Mouse (Mus musculus): Measurements from ENCODE around the gene Mab21l1.

The Mab21l1 gene

GRCm38 (mm10) chr3:55816638-55817375, 34.5 kb downstream of the Mab21l1 start:
- DNase-seq = no peak

- DNase-seq = no peak
These were observed 35.8 kb downstream of the Mab21l1 start for GRCm38 (mm10) chr3:55818082-55818481.

DNA sequence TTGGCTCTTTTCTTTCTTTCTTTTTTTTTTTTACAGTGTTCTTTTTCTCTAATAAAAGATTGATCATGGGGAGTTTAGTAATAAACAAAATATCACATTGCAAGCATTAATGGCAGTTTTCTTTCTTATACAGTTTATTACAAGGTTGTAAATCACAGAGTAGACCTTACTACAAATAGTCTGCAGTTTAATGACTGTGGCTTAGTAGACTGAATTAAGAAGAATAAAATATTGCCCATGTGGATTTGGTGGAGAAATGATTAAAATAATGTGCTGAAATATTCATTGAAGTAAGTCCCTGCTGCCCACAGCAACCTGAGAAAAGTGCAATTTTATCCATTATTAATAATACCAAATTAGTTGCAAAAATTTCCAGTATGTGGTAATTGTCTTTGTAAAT, 37.3 kb downstream of the Mab21l1 start:
- DNase-seq = no peak

- no peak for DNase-seq
These were observed 42.6 kb downstream of the Mab21l1 start for GRCm38 (mm10) chr3:55824864-55825263.

GRCm38 (mm10) chr3:55828481-55829256, 46.4 kb downstream of the Mab21l1 start:
- no peak for DNase-seq

- DNase-seq = no peak
These were observed 47.9 kb downstream of the Mab21l1 start for GRCm38 (mm10) chr3:55830226-55830625.
